Mouse (Mus musculus): ENCODE measurements around the gene Dclre1a. TPM values are rescaled to one million over a fixed set of nuclear protein-coding genes. Genes with fewer than 3 reads are reported as not detected.

The Dclre1a gene
- 19.0 and 25.3 TPM in 2 replicates for polyA plus RNA-seq (2014; fragmentation: Nextera tagmentation; extraction: Ambion mirVana)

DNA sequence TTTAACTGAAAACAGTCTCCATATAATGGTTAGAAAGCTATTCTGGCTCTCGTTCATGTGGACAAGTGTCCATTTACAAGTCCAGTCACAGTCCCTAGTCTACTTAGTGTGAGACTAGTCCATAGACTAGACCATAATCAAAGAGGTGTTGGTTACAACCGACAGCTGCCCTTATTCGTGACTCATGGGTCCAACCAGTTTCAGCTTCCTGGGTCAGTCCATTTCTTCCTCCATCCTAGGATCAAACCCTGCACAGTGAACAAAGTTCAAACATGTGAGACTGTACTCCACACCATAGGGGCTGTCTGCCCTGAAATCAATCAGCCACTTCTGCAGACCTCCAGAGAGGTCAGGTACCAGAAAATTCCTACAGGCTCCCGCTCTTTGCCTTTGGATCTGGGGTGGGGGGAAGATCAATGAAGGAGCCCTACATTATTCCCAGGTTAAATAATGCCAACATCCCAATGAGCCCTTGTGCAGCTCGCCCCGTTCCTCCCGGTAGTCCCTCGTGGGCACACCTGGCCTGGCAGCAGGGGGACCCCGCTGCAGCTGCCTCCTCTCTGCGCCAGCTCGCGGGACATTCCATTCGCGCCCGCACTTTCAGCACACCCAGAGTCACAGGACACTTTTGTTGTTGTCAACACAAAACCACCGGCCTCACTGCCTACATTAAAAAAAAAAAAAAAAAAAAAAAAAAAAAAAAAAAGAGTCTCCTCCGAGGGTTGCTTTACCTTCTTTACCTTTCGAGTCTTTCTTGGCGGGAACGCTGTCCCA is at the start of gene Dclre1a:
TSS of gene Dclre1a (minus strand) at position 767 of the 774 bp plus-strand sequence.
- peak within 1 kb of the TSS; percentile 95 for H3K9ac ChIP-seq (replicated peaks; ENCODE audit: low read length)
- ATAC-seq (replicated peaks; ENCODE audit: insufficient number of reproducible peaks, low FRiP score, low TSS enrichment, low read depth) = peak; percentile 55
- DNase-seq (ENCODE audit: low spot score) = peak; percentile 75
- peak within 1 kb of the TSS; percentile 94 for H3K4me3 ChIP-seq (ENCODE audit: low read depth, low read length)
- WGBS = 9% methylated on average over 20 of the region's 20 CpGs
- no peaks in the 10 kb centered on the region for H3K4me1 ChIP-seq (ENCODE audit: control insufficient read depth, insufficient read depth, low read length)
- no peaks in the 10 kb centered on the region for H3K9me3 ChIP-seq (replicated peaks; ENCODE audit: control insufficient read depth, low read length)
- H3K27ac ChIP-seq (replicated peaks; ENCODE audit: low read depth, low read length) = peak within 1 kb of the TSS; percentile 97
- H3K36me3 ChIP-seq (replicated peaks; ENCODE audit: control insufficient read depth, insufficient read depth, low read depth, low read length) = no peaks in the 10 kb centered on the region; the same call in 1 of the 2 replicates
- H3K27me3 ChIP-seq (ENCODE audit: control insufficient read depth, insufficient read depth, low read length) = no peaks in the 10 kb centered on the region
- peak within 1 kb of the TSS; percentile 44 for H3K4me2 ChIP-seq (ENCODE audit: low read depth, low read length)

GRCm38 (mm10) chr19:56592472-56592871 is 44.5 kb upstream of the Dclre1a start:
- Histone ChIP-seq H3K27ac (replicated peaks; ENCODE audit: low read depth, low read length) (no peak overlapping the region), H3K36me3 (replicated peaks; ENCODE audit: control insufficient read depth, insufficient read depth, low read depth, low read length) (peaks cover 8% of the 10 kb centered on the region), H3K27me3 (ENCODE audit: control insufficient read depth, insufficient read depth, low read length) (no peaks in the 10 kb centered on the region), H3K9me3 (replicated peaks; ENCODE audit: control insufficient read depth, low read length) (no peaks in the 10 kb centered on the region), H3K4me1 (ENCODE audit: control insufficient read depth, insufficient read depth, low read length) (no peaks in the 10 kb centered on the region), H3K4me3 (ENCODE audit: low read depth, low read length) (no peak overlapping the region), H3K4me2 (ENCODE audit: low read depth, low read length) (no peak overlapping the region), H3K9ac (replicated peaks; ENCODE audit: low read length) (no peak overlapping the region)
- DNase-seq (ENCODE audit: low spot score) (no peak), ATAC-seq (replicated peaks; ENCODE audit: insufficient number of reproducible peaks, low FRiP score, low TSS enrichment, low read depth) (no peak)
- WGBS = 92% methylated on average over 9 of the region's 9 CpGs

- H3K9me3 ChIP-seq (replicated peaks; ENCODE audit: control insufficient read depth, low read length) = no peaks in the 10 kb centered on the region
- H3K4me3 ChIP-seq (ENCODE audit: low read depth, low read length) = no peak overlapping the region
- H3K27me3 ChIP-seq (ENCODE audit: control insufficient read depth, insufficient read depth, low read length) = no peaks in the 10 kb centered on the region
- no peaks in the 10 kb centered on the region for H3K4me1 ChIP-seq (ENCODE audit: control insufficient read depth, insufficient read depth, low read length)
- no peak for ATAC-seq (replicated peaks; ENCODE audit: insufficient number of reproducible peaks, low FRiP score, low TSS enrichment, low read depth)
- peaks cover 6% of the 10 kb centered on the region for H3K36me3 ChIP-seq (replicated peaks; ENCODE audit: control insufficient read depth, insufficient read depth, low read depth, low read length)
- no peak overlapping the region for H3K9ac ChIP-seq (replicated peaks; ENCODE audit: low read length)
- H3K27ac ChIP-seq (replicated peaks; ENCODE audit: low read depth, low read length) = no peak overlapping the region
- 92% methylated on average over 3 of the region's 3 CpGs for WGBS
- no peak overlapping the region for H3K4me2 ChIP-seq (ENCODE audit: low read depth, low read length)
- DNase-seq (ENCODE audit: low spot score) = no peak
These were observed 42.2 kb upstream of the Dclre1a start for GRCm38 (mm10) chr19:56590250-56590649.

DNA sequence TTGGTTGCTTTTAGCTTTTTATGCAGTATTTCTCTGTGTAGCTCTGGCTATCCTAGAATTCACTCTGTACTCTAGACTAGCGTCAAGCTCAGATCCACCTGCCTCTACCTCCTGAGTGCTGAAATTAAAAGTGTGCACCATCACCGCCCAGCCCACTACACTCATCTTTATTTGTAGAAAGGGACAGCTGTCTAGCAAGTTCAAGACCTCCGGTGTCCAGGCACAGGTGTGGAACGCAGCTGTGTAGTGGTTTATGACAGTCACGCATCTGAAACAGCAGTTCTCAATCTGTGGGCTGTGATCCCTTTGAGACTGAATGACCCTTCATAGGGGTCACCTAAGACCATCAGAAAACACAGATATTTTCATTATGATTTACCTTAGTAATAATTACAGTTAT is 41.4 kb upstream of the Dclre1a start:
- Histone ChIP-seq H3K9me3 (replicated peaks; ENCODE audit: control insufficient read depth, low read length) (no peaks in the 10 kb centered on the region), H3K27me3 (ENCODE audit: control insufficient read depth, insufficient read depth, low read length) (no peaks in the 10 kb centered on the region), H3K4me3 (ENCODE audit: low read depth, low read length) (no peak overlapping the region), H3K27ac (replicated peaks; ENCODE audit: low read depth, low read length) (no peak overlapping the region), H3K36me3 (replicated peaks; ENCODE audit: control insufficient read depth, insufficient read depth, low read depth, low read length) (peaks cover 2% of the 10 kb centered on the region), H3K9ac (replicated peaks; ENCODE audit: low read length) (no peak overlapping the region), H3K4me1 (ENCODE audit: control insufficient read depth, insufficient read depth, low read length) (no peaks in the 10 kb centered on the region), H3K4me2 (ENCODE audit: low read depth, low read length) (no peak overlapping the region)
- WGBS = 96% methylated on average over 5 of the region's 5 CpGs
- DNase-seq (ENCODE audit: low spot score) = no peak
- ATAC-seq (replicated peaks; ENCODE audit: insufficient number of reproducible peaks, low FRiP score, low TSS enrichment, low read depth) = no peak

- Histone ChIP-seq H3K36me3 (replicated peaks; ENCODE audit: control insufficient read depth, insufficient read depth, low read depth, low read length) (peaks cover 2% of the 10 kb centered on the region), H3K4me3 (ENCODE audit: low read depth, low read length) (no peak overlapping the region), H3K27ac (replicated peaks; ENCODE audit: low read depth, low read length) (no peak overlapping the region), H3K4me2 (ENCODE audit: low read depth, low read length) (no peak overlapping the region), H3K4me1 (ENCODE audit: control insufficient read depth, insufficient read depth, low read length) (no peaks in the 10 kb centered on the region), H3K9ac (replicated peaks; ENCODE audit: low read length) (no peak overlapping the region), H3K27me3 (ENCODE audit: control insufficient read depth, insufficient read depth, low read length) (no peaks in the 10 kb centered on the region), H3K9me3 (replicated peaks; ENCODE audit: control insufficient read depth, low read length) (no peaks in the 10 kb centered on the region)
- 89% methylated on average over 6 of the region's 6 CpGs for WGBS
- DNase-seq (ENCODE audit: low spot score) (no peak), ATAC-seq (replicated peaks; ENCODE audit: insufficient number of reproducible peaks, low FRiP score, low TSS enrichment, low read depth) (no peak)
These were observed 41.0 kb upstream of the Dclre1a start for GRCm38 (mm10) chr19:56589008-56589407.

DNA sequence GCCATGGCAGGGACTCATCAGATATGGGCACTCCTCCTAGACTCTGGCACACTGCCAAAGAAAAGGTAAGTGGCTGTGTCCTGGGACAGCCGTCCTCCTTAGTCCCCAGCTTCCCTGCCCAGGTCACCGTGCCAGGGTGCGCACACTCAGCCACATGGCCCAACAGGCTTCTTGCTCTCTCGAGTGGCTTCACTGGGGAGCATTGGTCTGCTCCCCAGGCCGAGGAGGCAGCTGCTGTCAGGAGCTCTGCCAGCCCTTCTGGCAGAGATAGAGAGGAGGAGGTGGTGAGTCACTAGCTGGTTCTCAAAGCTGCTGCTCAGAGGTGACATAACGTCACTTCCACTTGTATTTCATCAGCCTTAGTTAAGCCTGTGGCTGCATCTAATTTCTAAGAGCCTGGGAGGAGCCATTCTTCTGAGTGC is 40.2 kb upstream of the Dclre1a start:
- H3K4me1 ChIP-seq (ENCODE audit: control insufficient read depth, insufficient read depth, low read length) = no peaks in the 10 kb centered on the region
- no peaks in the 10 kb centered on the region for H3K27me3 ChIP-seq (ENCODE audit: control insufficient read depth, insufficient read depth, low read length)
- H3K27ac ChIP-seq (replicated peaks; ENCODE audit: low read depth, low read length) = no peak overlapping the region
- H3K4me3 ChIP-seq (ENCODE audit: low read depth, low read length) = no peak overlapping the region
- no peaks in the 10 kb centered on the region for H3K9me3 ChIP-seq (replicated peaks; ENCODE audit: control insufficient read depth, low read length)
- 88% methylated on average over 6 of the region's 6 CpGs for WGBS
- no peak overlapping the region for H3K9ac ChIP-seq (replicated peaks; ENCODE audit: low read length)
- DNase-seq (ENCODE audit: low spot score) (no peak), ATAC-seq (replicated peaks; ENCODE audit: insufficient number of reproducible peaks, low FRiP score, low TSS enrichment, low read depth) (no peak)
- peaks cover 2% of the 10 kb centered on the region for H3K36me3 ChIP-seq (replicated peaks; ENCODE audit: control insufficient read depth, insufficient read depth, low read depth, low read length)
- no peak overlapping the region for H3K4me2 ChIP-seq (ENCODE audit: low read depth, low read length)

DNA sequence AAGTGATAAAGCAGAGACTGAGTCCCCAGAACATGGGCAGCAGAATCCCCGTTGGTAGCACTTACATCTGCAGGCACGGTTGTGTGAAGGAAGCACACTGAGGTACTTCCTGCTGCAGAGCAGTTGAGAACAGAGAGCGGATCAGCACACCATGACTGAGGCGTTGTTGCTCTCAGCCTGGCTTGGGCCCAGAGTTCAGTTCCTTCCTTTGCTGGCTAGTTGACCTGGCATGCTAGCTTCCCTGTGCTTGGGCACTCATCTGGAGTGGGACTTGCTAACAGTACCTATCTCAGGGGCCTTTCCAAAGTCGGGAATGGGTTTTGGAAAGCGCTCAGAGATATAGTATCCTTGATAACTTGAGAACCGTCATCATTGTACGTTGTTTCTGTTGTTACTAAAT is 38.3 kb upstream of the Dclre1a start:
- Histone ChIP-seq H3K4me2 (ENCODE audit: low read depth, low read length) (no peak overlapping the region), H3K27me3 (ENCODE audit: control insufficient read depth, insufficient read depth, low read length) (no peaks in the 10 kb centered on the region), H3K9ac (replicated peaks; ENCODE audit: low read length) (no peak overlapping the region), H3K4me3 (ENCODE audit: low read depth, low read length) (no peak overlapping the region), H3K36me3 (replicated peaks; ENCODE audit: control insufficient read depth, insufficient read depth, low read depth, low read length) (peaks cover 2% of the 10 kb centered on the region), H3K4me1 (ENCODE audit: control insufficient read depth, insufficient read depth, low read length) (no peaks in the 10 kb centered on the region), H3K9me3 (replicated peaks; ENCODE audit: control insufficient read depth, low read length) (no peaks in the 10 kb centered on the region), H3K27ac (replicated peaks; ENCODE audit: low read depth, low read length) (no peak overlapping the region)
- 85% methylated on average over 8 of the region's 8 CpGs for WGBS
- ATAC-seq (replicated peaks; ENCODE audit: insufficient number of reproducible peaks, low FRiP score, low TSS enrichment, low read depth) (no peak), DNase-seq (ENCODE audit: low spot score) (no peak)

- H3K9me3 ChIP-seq (replicated peaks; ENCODE audit: control insufficient read depth, low read length) = no peaks in the 10 kb centered on the region
- no peaks in the 10 kb centered on the region for H3K27me3 ChIP-seq (ENCODE audit: control insufficient read depth, insufficient read depth, low read length)
- WGBS = 88% methylated on average over 3 of the region's 3 CpGs
- H3K36me3 ChIP-seq (replicated peaks; ENCODE audit: control insufficient read depth, insufficient read depth, low read depth, low read length) = peaks cover 2% of the 10 kb centered on the region; the same call in 1 of the 2 replicates
- H3K9ac ChIP-seq (replicated peaks; ENCODE audit: low read length) = no peak overlapping the region
- no peak overlapping the region for H3K4me3 ChIP-seq (ENCODE audit: low read depth, low read length)
- DNase-seq (ENCODE audit: low spot score) (no peak), ATAC-seq (replicated peaks; ENCODE audit: insufficient number of reproducible peaks, low FRiP score, low TSS enrichment, low read depth) (no peak)
- H3K4me1 ChIP-seq (ENCODE audit: control insufficient read depth, insufficient read depth, low read length) = no peaks in the 10 kb centered on the region
- no peak overlapping the region for H3K27ac ChIP-seq (replicated peaks; ENCODE audit: low read depth, low read length)
- no peak overlapping the region for H3K4me2 ChIP-seq (ENCODE audit: low read depth, low read length)
These were observed 36.3 kb upstream of the Dclre1a start for GRCm38 (mm10) chr19:56584288-56584687.
